Mouse (Mus musculus) left cerebral cortex, adult 2 months (tissue): Measurements from ENCODE around the gene Ypel2. TPM values are rescaled to one million over a fixed set of nuclear protein-coding genes. Genes with fewer than 3 reads are reported as not detected.
"Not testable (repeated sequence)": the region's sequence is repeated elsewhere in the genome, so short reads cannot be mapped to it uniquely, and the experiment has no call there.

Experiments used
- DNase-seq, 2 experiments: peaks; one replicate each; pipeline ENCODE4 v3.0.0; 2021 to 2022; ENCODE audit warnings: low spot score in 2 of 2, mixed read lengths in 1 of 2; ENCODE audit errors: extremely low spot score in 1 of 2
- H3K27ac ChIP-seq: fragments of 200-600 bp; 2 replicates; pipeline ENCODE4 v1.8.1; 2022
- H3K4me3 ChIP-seq: fragments of 200-600 bp; 2 replicates; pipeline ENCODE4 v1.8.1; 2022
- CTCF ChIP-seq: fragments of 200-600 bp; IDR thresholded peaks from 2 replicates; pipeline ENCODE4 v1.8.1; 2022; ENCODE audit warnings: antibody characterized with exemption, mild to moderate bottlenecking, moderate library complexity
- intact Hi-C: fragments of 180-260 bp; cut with DNase I; formaldehyde crosslinking; loops from one replicate; pipeline ENCODE4 v1.15.1; 2025
- long read RNA-seq, 2 experiments: library from polyadenylated mRNA; stranded (forward); transcript quantifications; one replicate each; pipeline ENCODE4 v2.0.0; 2021; ENCODE audit warnings: borderline mapping rate in 2 of 2
- total RNA-seq, 2 experiments: library from RNA; stranded (reverse); gene quantifications; 2 replicates each; pipeline ENCODE4 v1.2.3; 2021

The Ypel2 gene
- 10 to 100 TPM; 42.8 to 45.5 TPM for total RNA-seq
- long read RNA-seq, experiment 1, full-length matches to known transcripts = 22 of 36 reads
- long read RNA-seq, experiment 1, partial matches to known transcripts = 10 of 36 reads
- long read RNA-seq, experiment 1, other reads (novel, unspliced or antisense) = 4 of 36 reads
- long read RNA-seq, experiment 2, full-length matches to known transcripts = 22 of 35 reads
- long read RNA-seq, experiment 2, partial matches to known transcripts = 1 of 35 reads
- long read RNA-seq, experiment 2, other reads (novel, unspliced or antisense) = 12 of 35 reads

DNA sequence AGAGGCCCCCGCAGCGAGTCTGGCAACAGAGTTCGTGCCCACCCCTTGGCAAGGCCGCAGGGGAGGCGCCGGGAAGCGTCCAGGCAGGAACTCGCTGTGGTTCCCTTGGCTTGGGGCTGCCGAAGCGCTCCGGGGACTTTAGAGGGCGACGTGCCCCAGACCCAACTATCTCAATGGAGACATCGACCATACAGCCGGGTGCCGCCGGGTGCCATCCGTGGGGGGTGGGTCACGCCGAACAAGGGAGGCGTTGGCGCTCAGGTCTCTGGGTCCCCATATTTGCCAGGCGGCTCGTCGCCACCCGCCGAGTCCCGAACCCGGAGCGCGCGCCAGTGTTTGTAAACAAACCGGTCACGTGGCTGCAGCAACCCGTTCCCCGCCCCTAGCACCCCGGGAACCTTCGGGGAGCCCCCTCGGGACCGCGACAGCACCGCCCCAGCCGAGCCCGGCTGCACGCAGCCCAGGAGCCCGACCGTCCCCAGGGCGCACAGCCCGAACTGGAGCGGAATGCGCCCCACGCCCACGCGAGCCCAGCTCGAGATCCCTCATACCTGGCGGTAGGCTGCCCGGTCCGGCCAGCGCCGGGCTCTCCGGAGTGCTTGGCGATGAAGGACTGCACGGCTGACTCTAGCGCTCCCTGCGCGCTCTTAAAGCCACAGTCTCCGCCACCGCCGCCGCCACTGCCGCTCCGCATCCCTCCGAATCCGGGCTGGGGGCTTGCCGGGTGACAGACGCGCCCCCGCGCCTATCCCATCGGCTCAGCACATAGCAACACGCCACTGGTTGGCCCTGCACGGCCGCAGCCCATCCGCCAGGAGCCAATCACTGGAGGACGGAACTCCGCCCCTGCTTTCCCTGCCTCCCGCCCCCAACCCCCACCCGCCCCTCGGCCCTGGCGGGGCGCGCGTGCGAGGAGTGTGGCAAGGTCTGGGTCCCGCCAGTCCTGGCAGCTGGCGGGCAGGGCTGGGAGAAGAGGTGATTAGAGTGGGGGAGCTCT, at the start of gene Ypel2:
TSS of gene Ypel2 (minus strand) at position 667 of the 997 bp plus-strand sequence.
- no peak; the same call in 1 of the 2 replicates for TF ChIP-seq CTCF
- peak; percentile 96 to 98 for DNase-seq
- intact Hi-C loops = loop anchor here (1.0 to 10.0 kb wide), 6 partner anchors 41 to 237 kb away; partner anchors contain the start of genes Cltc and Dhx40
- Histone ChIP-seq H3K27ac (peak within 1 kb of the TSS; percentile 99), H3K4me3 (peak within 1 kb of the TSS; percentile 100)

DNA sequence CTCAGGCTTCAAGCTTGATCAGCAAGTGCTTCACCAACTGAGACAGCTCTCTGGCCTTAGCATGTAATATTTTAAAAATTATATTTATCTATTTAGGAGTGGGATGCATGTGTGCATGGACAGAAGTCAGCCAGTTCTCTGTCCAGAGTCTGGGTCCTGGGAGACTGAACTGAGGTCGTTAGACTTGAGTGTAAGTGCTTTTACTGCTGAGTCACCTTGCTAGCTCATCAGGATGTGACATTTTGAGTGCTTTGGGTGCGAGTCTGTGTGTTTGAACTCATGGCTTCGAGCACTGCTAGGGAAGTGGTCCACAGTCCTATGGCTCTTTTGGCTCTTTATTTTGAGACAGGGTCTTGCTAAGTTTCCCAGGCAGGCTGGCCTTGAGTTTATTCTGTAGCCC, 49.5 kb upstream of the Ypel2 start:
- intact Hi-C loops = no loop called here
- Histone ChIP-seq H3K4me3 (no peak overlapping the region), H3K27ac (no peak overlapping the region)
- no peak for DNase-seq
- TF ChIP-seq CTCF = no peak

DNA sequence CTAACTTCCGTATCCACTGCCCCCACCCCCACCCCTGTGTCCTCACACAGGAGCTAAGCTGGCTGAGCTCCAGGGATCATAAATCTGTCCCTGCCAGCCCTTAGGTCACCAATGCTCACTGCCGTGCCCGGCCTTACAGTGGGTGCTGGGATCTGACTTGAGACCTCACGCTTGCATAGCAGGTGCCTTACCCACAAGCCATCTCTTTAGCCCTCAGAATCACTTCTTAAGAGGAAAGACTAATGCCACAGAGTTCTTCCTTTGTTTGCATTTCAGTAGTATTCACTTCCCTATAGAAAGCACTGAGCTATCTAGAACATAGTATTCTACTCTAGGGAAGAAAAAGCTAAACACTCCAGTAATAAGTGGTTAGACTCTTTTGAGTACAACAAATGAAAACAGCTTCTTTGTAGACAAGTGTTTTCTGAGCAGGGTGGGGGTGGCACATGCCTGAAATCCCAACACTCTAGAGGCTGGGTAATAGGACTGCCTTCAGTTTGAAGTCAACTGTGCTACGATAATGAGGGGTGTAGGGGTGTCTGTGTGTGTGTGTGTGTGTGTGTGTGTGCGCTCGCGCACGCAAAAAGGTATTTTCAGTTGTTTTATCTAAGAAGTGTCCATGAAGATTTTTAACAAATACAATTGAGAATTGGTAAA, 45.9 kb upstream of the Ypel2 start:
- no peak overlapping the region for H3K27ac ChIP-seq
- no peak for TF ChIP-seq CTCF
- intact Hi-C loops = no loop called here
- H3K4me3 ChIP-seq = no peak overlapping the region
- no peak for DNase-seq

DNA sequence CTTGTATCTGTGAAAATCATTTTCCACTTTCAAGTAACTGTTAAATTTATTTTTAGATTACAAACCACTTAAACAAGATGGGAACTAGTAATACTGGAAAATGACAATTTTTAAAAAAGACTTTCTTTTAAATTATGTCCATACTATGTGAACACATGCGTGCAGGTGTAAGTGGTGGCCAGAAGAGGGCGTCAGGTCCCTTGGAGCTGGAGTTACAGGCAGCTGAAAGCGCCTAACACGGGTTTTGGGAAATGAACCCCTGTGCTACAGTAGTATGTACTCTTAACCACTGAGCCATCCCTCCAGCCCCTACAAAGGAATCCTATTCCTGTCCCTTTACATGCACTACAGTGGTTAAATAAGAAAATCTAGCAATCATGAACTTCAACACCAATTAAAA, 42.7 kb upstream of the Ypel2 start:
- Histone ChIP-seq H3K4me3 (no peak overlapping the region), H3K27ac (no peak overlapping the region)
- DNase-seq = no peak
- TF ChIP-seq CTCF = peak; percentile 32
- intact Hi-C loops = no loop called here

DNA sequence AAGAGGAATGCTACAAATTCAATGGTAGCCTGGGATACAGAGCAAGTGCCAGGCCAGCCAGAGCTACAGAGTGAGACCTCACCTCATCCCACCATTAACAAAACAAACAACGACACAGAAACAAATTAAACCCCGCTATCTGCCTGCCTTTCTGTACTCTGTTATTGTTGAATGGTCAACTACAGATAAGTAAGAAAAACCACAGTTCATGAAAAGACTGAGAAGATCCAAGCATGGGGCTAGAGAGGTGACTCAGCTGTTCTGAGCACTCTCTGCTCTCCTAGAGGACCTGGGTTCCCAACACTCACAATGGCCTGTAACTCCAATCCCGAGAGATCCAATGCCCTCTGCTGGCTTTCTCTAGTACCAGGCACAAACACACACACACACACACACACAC, 34.7 kb upstream of the Ypel2 start:
- no peak for TF ChIP-seq CTCF
- no peak overlapping the region for H3K27ac ChIP-seq
- intact Hi-C loops = no loop called here
- H3K4me3 ChIP-seq = no peak overlapping the region
- DNase-seq = no peak

DNA sequence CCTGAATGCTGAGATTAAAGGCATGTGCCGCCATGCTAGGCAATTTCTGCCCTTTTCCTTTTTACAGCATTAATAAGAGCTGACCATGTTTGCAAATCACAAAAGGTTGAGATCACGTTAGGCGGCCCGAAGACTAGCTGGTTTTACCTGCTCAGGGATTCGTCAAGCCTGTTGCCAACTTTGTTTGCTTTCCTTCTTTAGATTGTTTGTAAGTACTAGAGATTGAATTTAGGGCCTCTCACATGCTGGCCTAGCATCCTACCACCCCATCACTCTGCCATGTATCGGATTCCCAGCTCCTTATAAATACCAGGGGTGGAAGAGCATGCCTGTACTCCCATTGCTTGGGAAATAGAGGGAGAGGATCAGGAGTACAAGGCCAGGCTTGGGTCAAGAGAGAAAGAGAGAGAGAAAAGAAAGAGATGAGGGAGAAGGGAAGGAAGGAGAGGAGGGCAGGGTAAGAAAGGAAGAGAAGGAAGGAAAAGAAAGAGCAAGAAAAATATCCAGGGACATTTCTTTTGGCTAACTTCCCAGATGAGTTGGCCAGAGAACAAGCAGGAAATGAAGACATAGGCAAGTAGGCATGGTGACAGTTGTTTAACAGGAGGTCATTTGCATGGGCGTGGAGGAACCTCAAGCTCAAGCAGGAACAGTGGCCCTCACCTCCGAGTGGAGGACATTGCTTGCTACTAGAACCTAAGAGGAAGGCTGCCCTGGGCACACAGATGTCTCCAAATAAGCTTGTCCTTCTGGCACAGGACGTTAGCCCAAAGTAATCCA, 32.8 kb upstream of the Ypel2 start:
- no peak for TF ChIP-seq CTCF
- Histone ChIP-seq H3K4me3 (no peak overlapping the region), H3K27ac (no peak overlapping the region)
- DNase-seq = no peak
- intact Hi-C loops = no loop called here

DNA sequence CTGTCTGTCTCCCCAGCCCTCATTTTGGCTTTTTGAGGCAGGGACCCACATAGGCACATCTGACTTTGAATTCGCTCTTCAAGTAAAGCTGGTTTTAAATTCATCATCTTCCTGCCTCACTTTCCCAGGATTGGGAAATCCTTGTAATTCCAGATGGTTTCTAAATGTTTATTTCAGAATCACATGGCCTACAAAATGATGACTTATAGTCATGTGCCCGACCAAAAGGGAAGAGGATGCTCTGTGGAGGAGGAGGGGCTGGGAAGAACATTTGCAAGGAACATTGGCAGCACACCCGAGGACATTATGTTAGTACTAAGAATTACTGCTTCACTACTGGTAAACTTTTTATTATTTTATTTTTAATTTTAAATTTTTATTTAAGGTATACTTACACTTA, 31.8 kb upstream of the Ypel2 start:
- Histone ChIP-seq H3K27ac (no peak overlapping the region), H3K4me3 (no peak overlapping the region)
- intact Hi-C loops = no loop called here
- TF ChIP-seq CTCF = no peak
- DNase-seq = no peak

DNA sequence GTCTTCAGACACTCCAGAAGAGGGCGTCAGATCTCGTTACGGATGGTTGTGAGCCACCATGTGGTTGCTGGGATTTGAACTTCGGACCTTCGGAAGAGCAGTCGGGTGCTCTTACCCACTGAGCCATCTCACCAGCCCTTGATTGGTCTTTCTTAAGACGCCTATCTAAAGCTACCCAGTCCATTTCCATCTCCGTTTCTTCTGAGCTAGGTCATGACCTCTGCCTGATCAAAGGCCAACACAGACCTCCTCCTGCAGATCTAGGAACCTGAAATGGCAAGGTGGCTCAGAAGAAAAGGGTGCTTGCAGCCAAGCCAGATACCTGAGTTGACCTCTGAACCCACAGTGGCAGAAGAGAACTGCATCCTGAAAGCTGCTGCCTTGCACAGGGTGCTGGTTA, 29.7 kb upstream of the Ypel2 start:
- DNase-seq, H3K27ac ChIP-seq, H3K4me3 ChIP-seq, intact Hi-C loops: not testable (repeated sequence)

- intact Hi-C loops = no loop called here
- no peak for TF ChIP-seq CTCF
Measured at GRCm38 (mm10) chr11:87022765-87023164, 29.3 kb upstream of the Ypel2 start.

DNA sequence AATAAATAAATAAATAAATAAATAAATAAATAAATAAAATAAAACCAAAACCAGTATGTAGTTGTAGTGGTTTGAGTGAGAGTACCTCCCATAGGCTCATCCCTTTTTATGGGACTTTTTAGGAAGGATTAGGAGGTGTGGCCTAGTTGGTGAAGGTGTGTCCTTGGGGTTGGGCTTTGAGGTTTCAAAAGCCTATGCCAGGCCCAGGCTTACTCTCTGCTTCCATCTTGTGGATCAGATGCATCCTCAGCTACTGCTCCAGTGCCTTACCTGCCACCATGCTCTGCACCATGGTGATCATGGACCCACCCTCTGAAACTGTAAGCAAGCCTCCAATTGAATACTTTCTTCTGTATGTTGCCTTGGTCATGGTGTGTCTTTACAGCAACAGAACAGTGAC, 28.0 kb upstream of the Ypel2 start:
- intact Hi-C loops = no loop called here
- DNase-seq = no peak
- H3K4me3 ChIP-seq = no peak overlapping the region
- TF ChIP-seq CTCF = no peak
- H3K27ac ChIP-seq = no peak overlapping the region

More at GRCm38 (mm10) chr11:87022765-87023164, 29.3 kb upstream of the Ypel2 start:
- Histone ChIP-seq H3K27ac (no peak overlapping the region), H3K4me3 (no peak overlapping the region)
- DNase-seq = no peak

DNA sequence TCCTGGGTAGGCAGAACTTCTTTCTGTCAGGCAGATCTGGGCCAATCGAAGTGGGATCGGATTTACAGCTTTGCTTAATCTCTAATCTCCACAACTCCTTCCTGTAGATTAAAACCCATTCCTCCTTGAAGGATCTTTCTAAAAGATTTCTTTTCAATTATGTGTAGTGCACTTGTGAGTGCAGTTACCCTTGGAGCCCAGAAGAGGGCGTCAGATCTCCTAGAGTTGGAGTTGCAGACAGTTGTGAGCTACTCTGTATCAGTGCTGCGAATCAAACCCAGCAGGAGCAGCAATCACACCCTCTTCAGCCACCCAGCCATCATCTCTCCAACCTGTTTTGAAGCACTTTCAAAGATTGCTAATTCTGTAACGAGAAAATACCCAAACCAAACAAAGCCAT, 26.9 kb upstream of the Ypel2 start:
- no peak for DNase-seq
- H3K27ac ChIP-seq = no peak overlapping the region
- H3K4me3 ChIP-seq = no peak overlapping the region
- intact Hi-C loops = no loop called here
- no peak for TF ChIP-seq CTCF
